Mouse (Mus musculus) embryonic fibroblast, embryonic 13.5 days (primary cell): ENCODE measurements around the gene Siglece. TPM values are rescaled to one million over a fixed set of nuclear protein-coding genes. Genes with fewer than 3 reads are reported as not detected.

ENCODE experiments used
- H3K27ac ChIP-seq: 2 replicates; pipeline ENCODE4 v1.5.1; 2012; ENCODE audit warnings: low read length, control low read depth, inconsistent platforms; ENCODE audit not compliant: insufficient read depth
- H3K4me1 ChIP-seq: 2 replicates; pipeline ENCODE4 v1.6.1; 2011; ENCODE audit warnings: low read length; ENCODE audit not compliant: control insufficient read depth, insufficient read depth
- H3K4me3 ChIP-seq: 2 replicates; pipeline ENCODE4 v1.5.1; 2011; ENCODE audit warnings: mild to moderate bottlenecking, control low read depth, low read length; ENCODE audit not compliant: insufficient read depth
- CTCF ChIP-seq: IDR thresholded peaks from 2 replicates; pipeline ENCODE4 v1.5.1; 2011; ENCODE audit warnings: mild to moderate bottlenecking, control low read depth, low read length, moderate library complexity, borderline replicate concordance; ENCODE audit not compliant: insufficient read depth
- POLR2A ChIP-seq: IDR thresholded peaks from 2 replicates; pipeline ENCODE4 v1.6.1; 2011; ENCODE audit warnings: low read depth, mild to moderate bottlenecking, control low read depth, low read length, moderate library complexity
- polyA plus RNA-seq: library from polyadenylated mRNA; stranded (reverse); fragments of >200 nt; gene quantifications from 2 replicates; pipeline ENCODE4 v1.2.4, GENCODE M21; 2011; ENCODE audit warnings: low read depth; ENCODE audit not compliant: missing spikeins, insufficient read length

Gene Siglece
- polyA plus RNA-seq, 1 experiment = not detected

DNA sequence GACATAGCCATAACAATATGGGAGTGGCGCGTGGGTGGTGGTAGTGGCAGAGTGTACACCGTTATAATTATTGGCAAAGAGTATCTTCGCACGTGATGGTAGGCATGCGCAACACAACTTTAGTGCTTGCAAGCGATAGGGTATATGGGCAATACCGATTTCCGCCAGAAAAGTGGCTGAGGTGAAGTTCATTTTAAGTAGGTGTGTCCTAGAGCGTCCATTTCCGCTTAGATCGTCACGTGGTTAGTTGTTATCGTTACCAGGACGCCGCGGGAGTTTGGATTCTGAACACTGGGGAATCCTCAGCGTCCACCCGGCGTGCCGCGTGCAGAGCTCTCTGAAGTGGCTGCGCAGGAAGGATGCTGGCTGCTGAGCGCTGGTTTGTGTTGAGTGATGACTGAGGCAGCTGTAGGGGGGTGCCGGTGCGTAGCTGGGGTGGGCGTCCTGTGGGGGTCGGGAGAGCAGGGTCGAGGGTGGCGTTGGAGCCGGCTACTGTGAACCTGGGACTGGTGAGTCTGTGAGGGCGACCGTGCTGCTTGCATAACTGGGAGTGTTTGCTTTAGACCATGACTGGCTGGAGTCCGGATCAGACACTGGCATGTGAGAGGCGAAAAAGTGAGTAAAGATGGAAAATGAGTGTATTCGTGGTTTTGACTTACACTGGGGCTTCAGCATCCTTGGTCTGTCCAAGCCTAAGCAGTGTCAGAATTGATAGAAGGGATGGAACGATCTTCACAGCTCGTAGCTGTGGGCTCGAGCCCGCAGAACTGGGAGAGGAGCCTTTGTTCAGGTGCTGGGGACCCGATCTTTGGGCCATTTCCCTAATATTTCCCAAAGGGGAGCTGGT, 52.8 kb downstream of the Siglece start, which contains the start of gene Zfp819:
TSS of gene Zfp819 (plus strand) at position 274 of the 847 bp plus-strand sequence.
- no peak for TF ChIP-seq CTCF
- TF ChIP-seq POLR2A = no peak
- Histone ChIP-seq H3K4me3 (peak within 1 kb of the TSS; percentile 31), H3K27ac (no peak within 1 kb of the TSS), H3K4me1 (no peaks in the 10 kb centered on the region)

DNA sequence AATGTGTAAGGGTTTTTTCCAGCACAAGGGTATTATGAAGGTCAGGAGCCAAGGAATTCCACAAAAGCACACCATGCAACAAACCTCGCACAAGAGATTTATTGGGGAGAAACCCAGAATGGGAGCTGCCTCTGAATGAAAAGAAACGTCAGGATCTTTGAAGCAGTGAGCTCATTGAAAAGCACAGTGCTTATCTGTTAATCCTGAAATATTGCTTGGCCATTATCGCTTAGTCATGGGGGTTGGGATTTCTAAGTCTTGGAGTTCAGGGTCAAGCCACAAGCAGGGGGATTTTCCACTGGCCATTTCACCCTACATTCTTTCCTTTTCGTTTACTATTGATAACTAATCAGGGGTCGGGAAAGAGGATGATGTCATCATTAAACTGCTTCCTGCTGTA, 58.1 kb downstream of the Siglece start:
- Histone ChIP-seq H3K4me3 (no peak overlapping the region), H3K4me1 (no peaks in the 10 kb centered on the region), H3K27ac (no peak overlapping the region)
- TF ChIP-seq CTCF (no peak), POLR2A (no peak)

Other genes with a start within 250 kb of the Siglece start
- not detected in 2 replicates for gene Lim2, start 232.5 kb downstream of the Siglece start, polyA plus RNA-seq
- not detected in 2 replicates for gene Nkg7, start 223.1 kb downstream of the Siglece start, polyA plus RNA-seq
- not detected in 2 replicates for gene Cldnd2, start 219.4 kb downstream of the Siglece start, polyA plus RNA-seq
- 104 and 143 TPM in 2 replicates for gene Etfb, start 216.1 kb downstream of the Siglece start, polyA plus RNA-seq
- 0.72 TPM in 1 of 2 replicates, not detected in the other for gene Gm45233, start 216.0 kb downstream of the Siglece start, polyA plus RNA-seq
- 2.6 and 3.1 TPM in 2 replicates for gene Vsig10l, start 197.0 kb downstream of the Siglece start, polyA plus RNA-seq
- gene Iglon5, start 170.1 kb downstream of the Siglece start, polyA plus RNA-seq = 19.4 and 23.7 TPM in 2 replicates
- gene 4931406B18Rik, start 154.2 kb downstream of the Siglece start, polyA plus RNA-seq = not detected in 2 replicates
- gene Cd33, start 115.7 kb downstream of the Siglece start, polyA plus RNA-seq = 0.72 TPM in 1 of 2 replicates, not detected in the other
- 2.8 and 4.1 TPM in 2 replicates for gene Zfp658, start 97.9 kb downstream of the Siglece start, polyA plus RNA-seq
- gene Zfp719, start 80.6 kb downstream of the Siglece start, polyA plus RNA-seq = 19.8 and 24.2 TPM in 2 replicates
- not detected in 2 replicates for gene Zfp819, start 53.0 kb downstream of the Siglece start, polyA plus RNA-seq
- not detected in 2 replicates for gene Ceacam18, start 25.5 kb downstream of the Siglece start, polyA plus RNA-seq
- 6.5 and 6.6 TPM in 2 replicates for gene Ctu1, start 11.9 kb upstream of the Siglece start, polyA plus RNA-seq
- not detected in 2 replicates for gene Klk14, start 30.3 kb upstream of the Siglece start, polyA plus RNA-seq
- gene Klk13, start 52.4 kb upstream of the Siglece start, polyA plus RNA-seq = not detected in 2 replicates
- gene Klk12, start 108.7 kb upstream of the Siglece start, polyA plus RNA-seq = not detected in 2 replicates
- not detected in 2 replicates for gene Klk11, start 114.4 kb upstream of the Siglece start, polyA plus RNA-seq
- gene Klk10, start 120.9 kb upstream of the Siglece start, polyA plus RNA-seq = 0.63 and 1.8 TPM in 2 replicates
- gene Klk9, start 131.7 kb upstream of the Siglece start, polyA plus RNA-seq = not detected in 2 replicates
- gene Klk8, start 137.4 kb upstream of the Siglece start, polyA plus RNA-seq = 6.2 and 12.8 TPM in 2 replicates
- not detected in 2 replicates for gene Klk7, start 151.1 kb upstream of the Siglece start, polyA plus RNA-seq
- gene Klk6, start 164.3 kb upstream of the Siglece start, polyA plus RNA-seq = not detected in 2 replicates
- gene Klk5, start 181.8 kb upstream of the Siglece start, polyA plus RNA-seq = not detected in 2 replicates
- gene Klk4, start 221.0 kb upstream of the Siglece start, polyA plus RNA-seq = not detected in 2 replicates